Mouse (Mus musculus): ENCODE data around the gene Tbc1d5. TPM values are rescaled to one million over a fixed set of nuclear protein-coding genes. Genes with fewer than 3 reads are reported as not detected.

Tbc1d5 gene
- polyA plus RNA-seq, 2 experiments, result 2.9 to 3.2 TPM

GRCm38 (mm10) chr17:50813580-50813979 lies 365.6 kb downstream of the Tbc1d5 start:
- DNase-seq (ENCODE audit: low read depth in 3 of 3, low spot score in 3 of 3), result no peak
- Histone ChIP-seq H3K27me3 (ENCODE audit: control insufficient read depth, insufficient read depth, low read length) (no peaks in the 10 kb centered on the region), H3K9ac (replicated peaks) (no peak overlapping the region), H3K4me2 (ENCODE audit: low read depth) (no peak overlapping the region), H3K9me3 (ENCODE audit: control insufficient read depth, low read length) (no peaks in the 10 kb centered on the region), H3K36me3 (replicated peaks; ENCODE audit: control insufficient read depth, insufficient read depth, low read depth) (no peaks in the 10 kb centered on the region), H3K27ac (no peak overlapping the region), H3K4me1 (replicated peaks; ENCODE audit: control insufficient read depth in 2 of 2, insufficient read depth in 2 of 2, low read length in 1 of 2) (no peaks in the 10 kb centered on the region), H3K4me3 (ENCODE audit: insufficient read depth in 1 of 2, low read depth in 2 of 2, low read length in 2 of 2) (no peak overlapping the region)
- WGBS (ENCODE audit: insufficient replicate concordance), result 86% methylated on average over 6 of the region's 6 CpGs
- TF ChIP-seq CTCF (IDR thresholded peaks at IDR 0.05; ENCODE audit: low read depth) (no peak), EP300 (IDR thresholded peaks at IDR 0.05; ENCODE audit: low read depth) (no peak)
- no peak for ATAC-seq (ENCODE audit: insufficient read depth)

- ATAC-seq (ENCODE audit: insufficient read depth) (no peak), DNase-seq (ENCODE audit: low read depth in 3 of 3, low spot score in 3 of 3) (no peak)
- Histone ChIP-seq H3K4me1 (replicated peaks; ENCODE audit: control insufficient read depth in 2 of 2, insufficient read depth in 2 of 2, low read length in 1 of 2) (no peaks in the 10 kb centered on the region), H3K4me3 (ENCODE audit: insufficient read depth in 1 of 2, low read depth in 2 of 2, low read length in 2 of 2) (no peak overlapping the region), H3K27me3 (ENCODE audit: control insufficient read depth, insufficient read depth, low read length) (no peaks in the 10 kb centered on the region), H3K27ac (no peak overlapping the region), H3K9ac (replicated peaks) (no peak overlapping the region), H3K9me3 (ENCODE audit: control insufficient read depth, low read length) (no peaks in the 10 kb centered on the region), H3K36me3 (replicated peaks; ENCODE audit: control insufficient read depth, insufficient read depth, low read depth) (no peaks in the 10 kb centered on the region), H3K4me2 (ENCODE audit: low read depth) (no peak overlapping the region)
- 28% methylated on average over 1 of the region's 1 CpGs for WGBS (ENCODE audit: insufficient replicate concordance)
- TF ChIP-seq EP300 (IDR thresholded peaks at IDR 0.05; ENCODE audit: low read depth) (no peak), CTCF (IDR thresholded peaks at IDR 0.05; ENCODE audit: low read depth) (no peak)
Observed at GRCm38 (mm10) chr17:50805631-50806030, 373.5 kb downstream of the Tbc1d5 start.

- Histone ChIP-seq H3K4me2 (ENCODE audit: low read depth) (no peak overlapping the region), H3K27me3 (ENCODE audit: control insufficient read depth, insufficient read depth, low read length) (no peaks in the 10 kb centered on the region), H3K9ac (replicated peaks) (no peak overlapping the region), H3K9me3 (ENCODE audit: control insufficient read depth, low read length) (no peaks in the 10 kb centered on the region), H3K36me3 (replicated peaks; ENCODE audit: control insufficient read depth, insufficient read depth, low read depth) (no peaks in the 10 kb centered on the region), H3K27ac (no peak overlapping the region), H3K4me1 (replicated peaks; ENCODE audit: control insufficient read depth in 2 of 2, insufficient read depth in 2 of 2, low read length in 1 of 2) (no peaks in the 10 kb centered on the region), H3K4me3 (ENCODE audit: insufficient read depth in 1 of 2, low read depth in 2 of 2, low read length in 2 of 2) (no peak overlapping the region)
- no peak for ATAC-seq (ENCODE audit: insufficient read depth)
- no peak for TF ChIP-seq CTCF (IDR thresholded peaks at IDR 0.05; ENCODE audit: low read depth)
- no peak for TF ChIP-seq EP300 (IDR thresholded peaks at IDR 0.05; ENCODE audit: low read depth)
- DNase-seq (ENCODE audit: low read depth in 3 of 3, low spot score in 3 of 3), result no peak
- 79% methylated on average over 6 of the region's 6 CpGs for WGBS (ENCODE audit: insufficient replicate concordance)
Observed at GRCm38 (mm10) chr17:50803234-50803633, 375.9 kb downstream of the Tbc1d5 start.

- no peak for TF ChIP-seq CTCF (IDR thresholded peaks at IDR 0.05; ENCODE audit: low read depth)
- TF ChIP-seq EP300 (IDR thresholded peaks at IDR 0.05; ENCODE audit: low read depth), result no peak
- Histone ChIP-seq H3K9ac (replicated peaks) (no peak overlapping the region), H3K27me3 (ENCODE audit: control insufficient read depth, insufficient read depth, low read length) (no peaks in the 10 kb centered on the region), H3K27ac (no peak overlapping the region), H3K4me1 (replicated peaks; ENCODE audit: control insufficient read depth in 2 of 2, insufficient read depth in 2 of 2, low read length in 1 of 2) (no peaks in the 10 kb centered on the region), H3K4me3 (ENCODE audit: insufficient read depth in 1 of 2, low read depth in 2 of 2, low read length in 2 of 2) (no peak overlapping the region), H3K4me2 (ENCODE audit: low read depth) (no peak overlapping the region), H3K36me3 (replicated peaks; ENCODE audit: control insufficient read depth, insufficient read depth, low read depth) (no peaks in the 10 kb centered on the region), H3K9me3 (ENCODE audit: control insufficient read depth, low read length) (no peaks in the 10 kb centered on the region)
- no peak for ATAC-seq (ENCODE audit: insufficient read depth)
- 83% methylated on average over 8 of the region's 8 CpGs for WGBS (ENCODE audit: insufficient replicate concordance)
- no peak for DNase-seq (ENCODE audit: low read depth in 3 of 3, low spot score in 3 of 3)
Observed at GRCm38 (mm10) chr17:50802380-50802779, 376.8 kb downstream of the Tbc1d5 start.

- no peak for TF ChIP-seq EP300 (IDR thresholded peaks at IDR 0.05; ENCODE audit: low read depth)
- peak; percentile 81 for TF ChIP-seq CTCF (IDR thresholded peaks at IDR 0.05; ENCODE audit: low read depth)
- Histone ChIP-seq H3K4me1 (replicated peaks; ENCODE audit: control insufficient read depth in 2 of 2, insufficient read depth in 2 of 2, low read length in 1 of 2) (no peaks in the 10 kb centered on the region), H3K4me2 (ENCODE audit: low read depth) (no peak overlapping the region), H3K9me3 (ENCODE audit: control insufficient read depth, low read length) (no peaks in the 10 kb centered on the region), H3K9ac (replicated peaks) (no peak overlapping the region), H3K27ac (no peak overlapping the region), H3K4me3 (ENCODE audit: insufficient read depth in 1 of 2, low read depth in 2 of 2, low read length in 2 of 2) (no peak overlapping the region), H3K36me3 (replicated peaks; ENCODE audit: control insufficient read depth, insufficient read depth, low read depth) (no peaks in the 10 kb centered on the region), H3K27me3 (ENCODE audit: control insufficient read depth, insufficient read depth, low read length) (no peaks in the 10 kb centered on the region)
- WGBS (ENCODE audit: insufficient replicate concordance), result 63% methylated on average over 6 of the region's 6 CpGs
- DNase-seq (ENCODE audit: low read depth in 3 of 3, low spot score in 3 of 3), result peak; percentile 20 to 47 (median 22)
- peak; percentile 48; the same call in 1 of the 2 replicates for ATAC-seq (ENCODE audit: insufficient read depth)
Observed at GRCm38 (mm10) chr17:50795445-50796095, 383.6 kb downstream of the Tbc1d5 start.
